In the genomic region with DNA sequence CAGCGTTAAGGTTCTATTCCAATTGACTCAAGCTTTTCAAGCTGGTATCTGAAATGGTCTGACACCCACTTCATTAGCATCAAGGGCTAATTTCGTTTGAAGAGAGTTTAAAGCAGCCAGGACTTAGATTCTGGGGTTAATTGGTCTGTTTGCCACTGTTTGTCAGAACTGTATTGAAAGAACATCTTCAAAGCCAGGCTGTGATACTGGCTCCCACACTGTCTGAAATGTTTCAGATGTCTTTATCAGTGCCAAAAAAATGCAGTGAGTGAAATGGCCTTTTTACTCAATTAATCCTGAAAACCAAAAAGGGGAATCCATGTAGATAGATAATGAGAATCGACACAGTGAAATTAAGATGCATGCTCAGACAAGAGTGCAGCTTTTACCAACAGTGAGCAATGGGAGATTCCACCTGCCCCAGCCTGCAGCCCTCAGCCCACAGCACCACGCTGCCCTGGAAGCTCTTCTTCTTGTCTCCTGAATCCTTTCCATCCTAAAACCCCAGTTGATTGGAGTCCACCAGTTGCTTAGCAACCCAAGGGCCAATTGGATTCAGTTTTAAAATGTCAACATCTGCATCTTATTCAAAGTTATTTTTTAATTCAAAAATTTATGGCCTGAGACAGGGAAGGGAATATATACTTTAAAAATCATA, we compare ENCODE assay signal across 22 mouse cellular contexts.
DNase-seq lines count a peak whose midpoint lies in the region; ATAC-seq lines count a peak whose summit lies in the region.
"Had no signal": no experiment of that assay in that cellular context is flagged by ENCODE, and none has a peak within 500 bp of the region (broad histone marks: within the 10 kb centered on the region; RNA-seq: fewer than 3 reads in every experiment).

No protein-coding gene starts in this region.

- H3K36me3 ChIP-seq in embryonic facial prominence, embryonic 13.5 days: no peaks in the 10 kb centered on the region
- H3K36me3 ChIP-seq in embryonic facial prominence, embryonic 10.5 days (replicated peaks): no peaks in the 10 kb centered on the region
- H3K36me3 ChIP-seq in embryonic facial prominence, embryonic 15.5 days: no peaks in the 10 kb centered on the region
- no peaks in the 10 kb centered on the region for H3K36me3 ChIP-seq in midbrain, embryonic 16.5 days (ENCODE audit: control insufficient read depth, insufficient read depth, low read length)
- H3K36me3 ChIP-seq: G1E; hindbrain, embryonic 13.5 days; neural tube, embryonic 13.5 days had no signal

- H3K27ac ChIP-seq in embryonic facial prominence, embryonic 13.5 days: peak overlapping the region; percentile 45; the same call in 1 of the 2 replicates
- H3K27ac ChIP-seq in embryonic facial prominence, embryonic 10.5 days (replicated peaks): no peak overlapping the region
- H3K27ac ChIP-seq in embryonic facial prominence, embryonic 15.5 days (replicated peaks): peak overlapping the region; percentile 35; the same call in 1 of the 2 replicates
- H3K27ac ChIP-seq in midbrain, embryonic 16.5 days (ENCODE audit: low read length): peak overlapping the region; percentile 59
- H3K27ac ChIP-seq: hindbrain, embryonic 13.5 days; neural tube, embryonic 13.5 days; stomach, postnatal 0 days had no signal

- no peak overlapping the region for H3K9ac ChIP-seq in embryonic facial prominence, embryonic 13.5 days
- H3K9ac ChIP-seq in embryonic facial prominence, embryonic 15.5 days: no peak overlapping the region
- no peak overlapping the region for H3K9ac ChIP-seq in midbrain, embryonic 16.5 days (ENCODE audit: low read depth, low read length)
- H3K9ac ChIP-seq: hindbrain, embryonic 13.5 days; lung, embryonic 14.5 days; neural tube, embryonic 13.5 days had no signal

- ATAC-seq in embryonic facial prominence, embryonic 13.5 days (ENCODE audit: insufficient number of reproducible peaks, insufficient read depth, low FRiP score, low TSS enrichment, low read depth): no peak
- no peak for ATAC-seq in embryonic facial prominence, embryonic 15.5 days (ENCODE audit: insufficient number of reproducible peaks, low FRiP score, low TSS enrichment, low read depth)
- ATAC-seq in midbrain, embryonic 16.5 days: peak; percentile 73
- ATAC-seq: CD4-positive, CD25-positive, alpha-beta regulatory T cell, adult 4 months had no signal

- H3K4me2 ChIP-seq in embryonic facial prominence, embryonic 13.5 days: no peak overlapping the region
- H3K4me2 ChIP-seq in embryonic facial prominence, embryonic 15.5 days (replicated peaks): no peak overlapping the region
- no peak overlapping the region for H3K4me2 ChIP-seq in midbrain, embryonic 16.5 days (ENCODE audit: low read length)
- H3K4me2 ChIP-seq: hindbrain, embryonic 13.5 days; liver, embryonic 11.5 days; lung, embryonic 14.5 days; neural tube, embryonic 13.5 days had no signal

- no peaks in the 10 kb centered on the region for H3K9me3 ChIP-seq in embryonic facial prominence, embryonic 13.5 days
- no peaks in the 10 kb centered on the region for H3K9me3 ChIP-seq in embryonic facial prominence, embryonic 10.5 days
- H3K9me3 ChIP-seq in embryonic facial prominence, embryonic 15.5 days (replicated peaks): no peaks in the 10 kb centered on the region
- H3K9me3 ChIP-seq in midbrain, embryonic 16.5 days (replicated peaks; ENCODE audit: control insufficient read depth, low read length, poor library complexity, severe bottlenecking): no peaks in the 10 kb centered on the region
- H3K9me3 ChIP-seq: hindbrain, embryonic 13.5 days; neural tube, embryonic 13.5 days had no signal

- no peaks in the 10 kb centered on the region for H3K27me3 ChIP-seq in embryonic facial prominence, embryonic 13.5 days
- H3K27me3 ChIP-seq in embryonic facial prominence, embryonic 10.5 days (replicated peaks; ENCODE audit: low read depth, poor library complexity, severe bottlenecking): no peaks in the 10 kb centered on the region
- no peaks in the 10 kb centered on the region for H3K27me3 ChIP-seq in embryonic facial prominence, embryonic 15.5 days
- H3K27me3 ChIP-seq in midbrain, embryonic 16.5 days (ENCODE audit: control insufficient read depth, insufficient read depth, low read depth, low read length): no peaks in the 10 kb centered on the region
- H3K27me3 ChIP-seq: neural tube, embryonic 13.5 days had no signal

- WGBS in embryonic facial prominence, embryonic 13.5 days: 40% methylated on average over 4 of the region's 4 CpGs
- 38% methylated on average over 4 of the region's 4 CpGs for WGBS in embryonic facial prominence, embryonic 10.5 days
- 22% methylated on average over 4 of the region's 4 CpGs for WGBS in embryonic facial prominence, embryonic 15.5 days
- WGBS in midbrain, embryonic 16.5 days: 13% methylated on average over 4 of the region's 4 CpGs

- no peak overlapping the region for H3K4me3 ChIP-seq in embryonic facial prominence, embryonic 13.5 days
- no peak overlapping the region for H3K4me3 ChIP-seq in embryonic facial prominence, embryonic 10.5 days
- H3K4me3 ChIP-seq in embryonic facial prominence, embryonic 15.5 days (replicated peaks): no peak overlapping the region
- H3K4me3 ChIP-seq in midbrain, embryonic 16.5 days (ENCODE audit: low read depth, low read length): no peak overlapping the region
- H3K4me3 ChIP-seq: hindbrain, embryonic 13.5 days; neural tube, embryonic 13.5 days had no signal

- H3K4me1 ChIP-seq in embryonic facial prominence, embryonic 13.5 days: peaks cover 31% of the 10 kb centered on the region
- H3K4me1 ChIP-seq in embryonic facial prominence, embryonic 10.5 days: peaks cover 36% of the 10 kb centered on the region
- peaks cover 18% of the 10 kb centered on the region; the same call in 1 of the 2 replicates for H3K4me1 ChIP-seq in embryonic facial prominence, embryonic 15.5 days
- peaks cover 12% of the 10 kb centered on the region for H3K4me1 ChIP-seq in midbrain, embryonic 16.5 days (ENCODE audit: control insufficient read depth, insufficient read depth, low read length)

- no peak for DNase-seq in embryonic facial prominence, embryonic 10.5 days (ENCODE audit: low spot score)
- peak; percentile 16 to 40 for DNase-seq in layer of hippocampus, postnatal 14 days (ENCODE audit: low spot score in 2 of 2)
- DNase-seq in layer of hippocampus, postnatal 25 days (ENCODE audit: extremely low spot score in 1 of 2, low spot score in 1 of 2): no peak
- DNase-seq in cerebellum, adult 11-12 months: no peak
- no peak for DNase-seq in embryo, embryonic 11 days
- DNase-seq: adrenal gland, adult 2 months; cerebellum, adult 2 months; gastrocnemius, postnatal 25 days; kidney, adult 11 months; kidney, postnatal 14 days; lung, embryonic 14.5 days; lung, postnatal 4 days; thymus, postnatal 14 days had no signal

Comparison
In these comparisons a context has a peak if more than half of its experiments do, and no peak if none do; other contexts are left out.
1. DNase-seq: peak in layer of hippocampus, postnatal 14 days (2 of 2); none in embryonic facial prominence, embryonic 10.5 days (single experiment), layer of hippocampus, postnatal 25 days (0 of 2), cerebellum, adult 11-12 months (single experiment) and embryo, embryonic 11 days (single experiment).